In the genomic region with DNA sequence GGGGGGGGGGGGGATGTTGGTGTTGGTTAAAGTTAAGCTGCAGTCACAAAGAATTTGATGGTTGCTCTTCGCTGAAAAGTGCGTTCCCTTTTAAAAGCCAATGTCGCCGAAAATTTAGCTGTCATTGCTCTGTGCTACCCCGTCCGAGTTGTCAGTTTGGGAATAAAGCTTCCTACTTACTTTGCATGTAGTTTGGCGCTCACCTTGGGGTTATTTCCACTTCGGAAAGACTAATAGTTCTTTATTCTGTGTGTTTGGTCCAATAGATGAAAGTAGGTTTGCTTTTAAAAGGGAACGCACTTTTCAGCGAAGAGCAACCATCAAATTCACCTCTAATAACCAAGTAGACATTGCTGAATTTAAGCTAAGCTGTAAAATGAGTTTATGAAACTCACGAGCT, we compare ENCODE assay signal across 8 mouse cellular contexts. TPM values are rescaled to one million over a fixed set of nuclear protein-coding genes. Genes with fewer than 3 reads are reported as not detected.
DNase-seq lines count a peak whose midpoint lies in the region; ATAC-seq and TF ChIP-seq lines count a peak whose summit lies in the region.

No protein-coding gene starts in this region.

- TF ChIP-seq EP300 in heart, postnatal 0 days (IDR thresholded peaks at IDR 0.05; ENCODE audit: low read depth) = no peak

- under 1% methylated on average over 11 of the region's 11 CpGs for WGBS in kidney, embryonic 16.5 days
- WGBS in heart, postnatal 0 days = under 1% methylated on average over 11 of the region's 11 CpGs
- 3% methylated on average over 11 of the region's 11 CpGs for WGBS in midbrain, embryonic 12.5 days

- no peaks in the 10 kb centered on the region for H3K27me3 ChIP-seq in kidney, embryonic 16.5 days (ENCODE audit: insufficient read depth, low read length)
- no peaks in the 10 kb centered on the region for H3K27me3 ChIP-seq in heart, postnatal 0 days (ENCODE audit: control insufficient read depth, insufficient read depth, low read length)
- H3K27me3 ChIP-seq in midbrain, embryonic 12.5 days = no peaks in the 10 kb centered on the region

- TF ChIP-seq CTCF in heart, postnatal 0 days (IDR thresholded peaks at IDR 0.05; ENCODE audit: low read depth) = no peak

- 0 out of 2 replicates have a peak overlapping the region, but pooled peaks have one; percentile 18 for H3K27ac ChIP-seq in kidney, embryonic 16.5 days (ENCODE audit: low read length)
- H3K27ac ChIP-seq in heart, postnatal 0 days (ENCODE audit: low read depth) = peak overlapping the region; percentile 98; the same call in 1 of the 2 replicates
- no peak overlapping the region for H3K27ac ChIP-seq in midbrain, embryonic 12.5 days (replicated peaks)

- H3K9me3 ChIP-seq in kidney, embryonic 16.5 days (ENCODE audit: low read length) = no peaks in the 10 kb centered on the region
- no peaks in the 10 kb centered on the region for H3K9me3 ChIP-seq in heart, postnatal 0 days (replicated peaks; ENCODE audit: control insufficient read depth, low read length)
- no peaks in the 10 kb centered on the region for H3K9me3 ChIP-seq in midbrain, embryonic 12.5 days

- H3K36me3 ChIP-seq in kidney, embryonic 16.5 days (ENCODE audit: insufficient read depth, low read length) = no peaks in the 10 kb centered on the region
- H3K36me3 ChIP-seq in heart, postnatal 0 days (replicated peaks; ENCODE audit: control insufficient read depth, insufficient read depth, low read length) = no peaks in the 10 kb centered on the region
- H3K36me3 ChIP-seq in midbrain, embryonic 12.5 days = no peaks in the 10 kb centered on the region

- no peak for ATAC-seq in kidney, embryonic 16.5 days (ENCODE audit: low FRiP score, low TSS enrichment)
- ATAC-seq in heart, postnatal 0 days (ENCODE audit: insufficient read depth, low read depth) = no peak
- ATAC-seq in midbrain, embryonic 12.5 days (ENCODE audit: low FRiP score, low read depth) = no peak

- peaks cover 27% of the 10 kb centered on the region for H3K4me1 ChIP-seq in kidney, embryonic 16.5 days (ENCODE audit: insufficient read depth, low read length)
- peaks cover 6% of the 10 kb centered on the region; the same call in 1 of the 2 replicates for H3K4me1 ChIP-seq in heart, postnatal 0 days (ENCODE audit: control insufficient read depth, insufficient read depth)
- H3K4me1 ChIP-seq in midbrain, embryonic 12.5 days = peaks cover 31% of the 10 kb centered on the region

- peak overlapping the region; percentile 98 for H3K4me3 ChIP-seq in kidney, embryonic 16.5 days (ENCODE audit: low read length)
- peak overlapping the region; percentile 73 for H3K4me3 ChIP-seq in heart, postnatal 0 days (ENCODE audit: low read depth, low read length)
- H3K4me3 ChIP-seq in midbrain, embryonic 12.5 days = peak overlapping the region; percentile 94

- H3K9ac ChIP-seq in kidney, embryonic 16.5 days (replicated peaks; ENCODE audit: low read length) = peak overlapping the region; percentile 88
- peak overlapping the region; percentile 60 for H3K9ac ChIP-seq in heart, postnatal 0 days (replicated peaks; ENCODE audit: low read depth, low read length)
- H3K9ac ChIP-seq in midbrain, embryonic 12.5 days (replicated peaks) = peak overlapping the region; percentile 68

- H3K4me2 ChIP-seq in kidney, embryonic 16.5 days (replicated peaks; ENCODE audit: low read depth, low read length) = peak overlapping the region; percentile 72
- H3K4me2 ChIP-seq in heart, postnatal 0 days (ENCODE audit: low read depth, low read length) = peak overlapping the region; percentile 65
- peak overlapping the region; percentile 56 for H3K4me2 ChIP-seq in midbrain, embryonic 12.5 days (replicated peaks)

- no peak for DNase-seq in kidney, adult 18-20 months
- DNase-seq in adipocyte (ENCODE audit: low spot score) = peak; percentile 17
- no peak for DNase-seq in heart, postnatal 0 days (ENCODE audit: low spot score)
- DNase-seq in layer of hippocampus, postnatal 25 days (ENCODE audit: extremely low spot score in 1 of 2, low spot score in 1 of 2) = no peak
- no peak for DNase-seq in left cerebral cortex, adult 8-10 months (ENCODE audit: low spot score in 2 of 2)
- DNase-seq in left cerebral cortex, adult 11 months (ENCODE audit: low spot score) = no peak

RNA-seq across cellular contexts. Expression of a gene that starts 0.6 kb away (rescaled TPM):
- polyA plus RNA-seq in kidney, embryonic 16.5 days (2015; fragmentation: Nextera tagmentation; extraction: Ambion mirVana) = 57.1 and 61.4 TPM in 2 replicates
- total RNA-seq in heart, postnatal 0 days (2014; rRNA removed; ENCODE audit: low replicate concordance) = 31.4 and 41.5 TPM in 2 replicates
- 10.4 and 10.8 TPM in 2 replicates for polyA plus RNA-seq in heart, postnatal 0 days (2015; fragmentation: Nextera tagmentation; extraction: Ambion mirVana)
- 78.1 and 79.3 TPM in 2 replicates for polyA plus RNA-seq in midbrain, embryonic 12.5 days (2016; fragmentation: Nextera tagmentation; extraction: Ambion mirVana)
- total RNA-seq in layer of hippocampus, postnatal 25 days (2021) = 1 to 10 TPM; 1.4 to 1.5 TPM
- under 1 TPM; 0.53 to 0.89 (median 0.58) TPM for total RNA-seq in left cerebral cortex, adult 8-10 months (2022)

RNA-seq across cellular contexts. Expression of a gene that starts 39.2 kb away (rescaled TPM):
- polyA plus RNA-seq in kidney, embryonic 16.5 days (2015; fragmentation: Nextera tagmentation; extraction: Ambion mirVana) = 55.8 and 58.2 TPM in 2 replicates
- total RNA-seq in heart, postnatal 0 days (2014; rRNA removed; ENCODE audit: low replicate concordance) = 57.5 and 60.8 TPM in 2 replicates
- 68.0 and 72.6 TPM in 2 replicates for polyA plus RNA-seq in heart, postnatal 0 days (2015; fragmentation: Nextera tagmentation; extraction: Ambion mirVana)
- polyA plus RNA-seq in midbrain, embryonic 12.5 days (2016; fragmentation: Nextera tagmentation; extraction: Ambion mirVana) = 48.7 and 52.0 TPM in 2 replicates
- 10 to 100 TPM; 36.6 to 39.3 TPM for total RNA-seq in layer of hippocampus, postnatal 25 days (2021)
- 10 to 100 TPM; 35.0 to 40.4 (median 37.2) TPM for total RNA-seq in left cerebral cortex, adult 8-10 months (2022)

RNA-seq across cellular contexts. Expression of a gene that starts 57.8 kb away (rescaled TPM):
- 16.2 and 17.9 TPM in 2 replicates for polyA plus RNA-seq in kidney, embryonic 16.5 days (2015; fragmentation: Nextera tagmentation; extraction: Ambion mirVana)
- total RNA-seq in heart, postnatal 0 days (2014; rRNA removed; ENCODE audit: low replicate concordance) = 1.3 and 5.2 TPM in 2 replicates
- 9.8 and 10.0 TPM in 2 replicates for polyA plus RNA-seq in heart, postnatal 0 days (2015; fragmentation: Nextera tagmentation; extraction: Ambion mirVana)
- polyA plus RNA-seq in midbrain, embryonic 12.5 days (2016; fragmentation: Nextera tagmentation; extraction: Ambion mirVana) = 6.5 and 7.8 TPM in 2 replicates
- total RNA-seq in layer of hippocampus, postnatal 25 days (2021) = 1 to 10 TPM; 2.3 to 2.4 TPM
- total RNA-seq in left cerebral cortex, adult 8-10 months (2022) = 1 to 10 TPM; 1.8 to 5.5 (median 3.4) TPM

Comparison
In these comparisons a context has a peak if more than half of its experiments do, and no peak if none do; other contexts are left out.
1. RNA of a gene that starts 0.6 kb away (total RNA-seq): 31.4 to 41.5 TPM in heart, postnatal 0 days; 1.4 to 1.5 TPM in layer of hippocampus, postnatal 25 days and 0.53 to 0.89 TPM in left cerebral cortex, adult 8-10 months; every median in the first group is over 10 times any median in the second.
2. Peak in every context shown above with its lines, with median percentiles within 50 percentile points of each other: H3K4me2 ChIP-seq, H3K4me3 ChIP-seq and H3K9ac ChIP-seq.